Mouse (Mus musculus) left cerebral cortex, adult 11 months (tissue): ENCODE measurements around the gene Fgfr2.

ENCODE experiments used
- DNase-seq: peaks from one replicate; pipeline ENCODE4 v3.0.0; 2022; ENCODE audit warnings: low spot score

Gene Fgfr2

GRCm38 (mm10) chr7:132575623-132576022, 547.5 kb downstream of the Fgfr2 start:
- peak; percentile 80 for DNase-seq

GRCm38 (mm10) chr7:132574646-132575045, 548.5 kb downstream of the Fgfr2 start:
- no peak for DNase-seq

GRCm38 (mm10) chr7:132573205-132573604, 549.9 kb downstream of the Fgfr2 start:
- DNase-seq, result no peak

- DNase-seq, result no peak
Measured at GRCm38 (mm10) chr7:132572738-132573137, 550.4 kb downstream of the Fgfr2 start.

- no peak for DNase-seq
Measured at GRCm38 (mm10) chr7:132571481-132571880, 551.7 kb downstream of the Fgfr2 start.

GRCm38 (mm10) chr7:132570071-132570470, 553.1 kb downstream of the Fgfr2 start:
- no peak for DNase-seq

- DNase-seq, result no peak
Measured at GRCm38 (mm10) chr7:132568817-132569216, 554.3 kb downstream of the Fgfr2 start.

GRCm38 (mm10) chr7:132565831-132566230, 557.3 kb downstream of the Fgfr2 start:
- no peak for DNase-seq

GRCm38 (mm10) chr7:132559138-132559766, 563.9 kb downstream of the Fgfr2 start:
- no peak for DNase-seq

GRCm38 (mm10) chr7:132558141-132558736, 564.9 kb downstream of the Fgfr2 start:
- DNase-seq, result no peak

GRCm38 (mm10) chr7:132556575-132556974, 566.6 kb downstream of the Fgfr2 start:
- no peak for DNase-seq

- no peak for DNase-seq
Measured at GRCm38 (mm10) chr7:132555911-132556310, 567.2 kb downstream of the Fgfr2 start.

GRCm38 (mm10) chr7:132554091-132554490, 569.1 kb downstream of the Fgfr2 start:
- no peak for DNase-seq

GRCm38 (mm10) chr7:132551351-132552126, 571.6 kb downstream of the Fgfr2 start:
- DNase-seq, result peak; percentile 96

GRCm38 (mm10) chr7:132547126-132547525, 576.0 kb downstream of the Fgfr2 start:
- DNase-seq, result no peak

GRCm38 (mm10) chr7:132542427-132542826, 580.7 kb downstream of the Fgfr2 start:
- DNase-seq, result no peak

GRCm38 (mm10) chr7:132541566-132541965, 581.6 kb downstream of the Fgfr2 start:
- no peak for DNase-seq

GRCm38 (mm10) chr7:132540597-132540996, 582.6 kb downstream of the Fgfr2 start:
- no peak for DNase-seq

GRCm38 (mm10) chr7:132529206-132529605, 593.9 kb downstream of the Fgfr2 start:
- DNase-seq, result no peak

- DNase-seq, result no peak
Measured at GRCm38 (mm10) chr7:132513419-132513982, 609.6 kb downstream of the Fgfr2 start.

GRCm38 (mm10) chr7:132509110-132509509, 614.0 kb downstream of the Fgfr2 start:
- DNase-seq, result no peak

GRCm38 (mm10) chr7:132507361-132507760, 615.8 kb downstream of the Fgfr2 start:
- DNase-seq, result no peak

GRCm38 (mm10) chr7:132506226-132506625, 616.9 kb downstream of the Fgfr2 start:
- no peak for DNase-seq
